Mouse (Mus musculus): Measurements from ENCODE around the gene Lmtk2. TPM values are rescaled to one million over a fixed set of nuclear protein-coding genes. Genes with fewer than 3 reads are reported as not detected.

Gene Lmtk2
- total RNA-seq, 4 experiments from 2014 or later: 133 to 154 (median 141) TPM

- DNase-seq (ENCODE audit: low spot score in 2 of 2): no peak
These were observed 5.9 kb downstream of the Lmtk2 start for GRCm38 (mm10) chr5:144106130-144106510.

DNA sequence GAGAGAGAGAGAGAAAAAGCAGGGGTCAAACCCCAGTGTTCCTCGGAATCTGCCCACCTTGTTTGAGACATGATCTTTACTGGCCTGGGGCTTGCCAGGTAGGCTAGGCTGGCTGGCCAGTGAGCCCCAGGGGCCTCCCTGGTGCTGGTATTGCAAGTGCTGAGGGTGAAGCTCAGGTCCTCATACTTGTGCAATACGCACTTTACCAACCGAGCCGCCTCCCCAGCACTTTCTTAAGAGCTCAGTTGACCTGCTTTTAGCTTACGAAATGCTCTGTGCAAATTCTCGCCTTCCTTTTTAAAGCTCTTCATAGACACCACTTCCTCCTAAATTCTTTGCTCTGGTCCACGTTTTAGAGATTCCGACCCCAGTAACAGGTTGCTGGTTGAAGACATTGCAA lies 9.0 kb downstream of the Lmtk2 start:
- DNase-seq (ENCODE audit: low spot score in 2 of 2): no peak

- DNase-seq (ENCODE audit: low spot score in 2 of 2): no peak
These were observed 12.6 kb downstream of the Lmtk2 start for GRCm38 (mm10) chr5:144112574-144113438.

DNA sequence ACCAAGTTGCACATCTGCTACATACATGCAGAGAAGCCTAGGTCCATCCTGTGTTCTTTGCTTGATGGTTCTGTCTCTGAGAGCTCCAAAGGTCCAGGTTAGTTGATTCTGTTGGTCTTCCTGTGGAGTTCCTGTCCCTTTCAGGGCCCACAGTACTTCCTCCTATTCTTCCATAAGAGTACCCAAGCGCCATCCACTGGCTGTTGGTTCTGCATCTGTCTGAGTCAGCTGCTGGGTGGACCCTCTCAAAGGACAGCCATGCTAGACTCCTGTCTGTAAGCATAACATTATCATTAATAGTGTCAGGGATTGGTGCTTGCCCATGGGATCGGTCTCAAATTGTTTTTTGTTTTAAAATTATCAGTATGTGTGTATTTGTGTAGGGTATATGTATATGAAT lies 13.8 kb downstream of the Lmtk2 start:
- no peak for DNase-seq (ENCODE audit: low spot score in 2 of 2)

GRCm38 (mm10) chr5:144114970-144115627 lies 14.9 kb downstream of the Lmtk2 start:
- DNase-seq (ENCODE audit: low spot score in 2 of 2): no peak

DNA sequence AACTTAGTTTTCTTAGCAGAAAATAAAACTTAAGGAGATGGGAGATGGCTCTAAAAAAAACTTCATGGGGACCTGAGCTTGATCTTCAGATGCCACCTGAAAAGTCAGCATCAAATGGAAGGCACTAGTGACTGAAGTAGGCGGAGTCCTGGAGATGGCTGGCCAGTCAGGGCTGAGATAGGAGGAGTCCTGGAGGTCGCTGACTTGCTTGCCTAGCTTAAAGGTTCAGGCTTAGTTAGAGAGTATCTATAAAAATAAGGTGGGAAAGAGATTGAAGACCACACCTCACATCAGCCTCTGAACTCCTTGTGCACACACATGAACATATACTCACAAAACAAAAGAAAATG lies 15.4 kb downstream of the Lmtk2 start:
- no peak for DNase-seq (ENCODE audit: low spot score in 2 of 2)

- no peak for DNase-seq (ENCODE audit: low spot score in 2 of 2)
These were observed 18.0 kb downstream of the Lmtk2 start for GRCm38 (mm10) chr5:144118271-144118670.

- no peak for DNase-seq (ENCODE audit: low spot score in 2 of 2)
These were observed 19.1 kb downstream of the Lmtk2 start for GRCm38 (mm10) chr5:144119286-144119685.

DNA sequence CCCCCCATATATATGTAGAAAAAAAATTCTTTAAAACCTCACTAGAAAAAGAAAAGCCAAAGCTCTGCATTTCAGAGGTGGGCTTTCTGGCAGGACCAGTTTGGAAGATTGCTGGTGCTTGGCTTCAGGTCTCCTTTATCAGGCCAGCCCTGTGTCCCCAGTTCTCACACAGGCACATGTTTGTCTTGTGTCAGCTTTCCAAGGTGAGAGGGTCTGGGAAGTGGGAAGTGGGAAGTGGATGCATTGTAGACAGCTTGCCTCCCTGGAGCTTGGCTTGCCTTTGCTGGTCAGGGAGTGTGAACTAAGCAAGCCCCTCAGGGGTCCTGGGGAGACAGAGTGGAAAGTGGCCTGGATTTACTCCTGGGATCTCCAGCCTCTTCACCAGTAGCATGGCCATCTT lies 21.3 kb downstream of the Lmtk2 start:
- no peak for DNase-seq (ENCODE audit: low spot score in 2 of 2)

GRCm38 (mm10) chr5:144125979-144126755 lies 25.9 kb downstream of the Lmtk2 start:
- DNase-seq (ENCODE audit: low spot score in 2 of 2): no peak

DNA sequence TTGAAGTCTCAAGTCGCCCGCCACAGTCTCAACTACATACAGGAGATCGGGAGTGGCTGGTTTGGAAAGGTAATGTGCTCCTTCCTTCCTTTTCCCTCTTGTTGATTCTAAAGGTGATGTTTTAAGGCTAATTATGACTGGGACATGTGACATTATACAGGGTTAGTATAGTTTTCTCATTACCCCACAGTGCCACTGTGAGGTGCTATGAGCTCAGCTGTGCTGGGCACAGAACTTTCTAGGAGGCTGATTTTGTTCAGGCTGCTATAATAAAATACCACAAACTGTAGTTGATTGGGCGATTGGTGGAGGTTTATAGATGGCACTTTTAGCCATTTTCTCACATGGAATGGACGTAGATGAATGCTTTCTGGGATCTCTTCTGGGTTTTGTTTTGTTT lies 43.3 kb downstream of the Lmtk2 start:
- no peak for DNase-seq (ENCODE audit: low spot score in 2 of 2)

DNA sequence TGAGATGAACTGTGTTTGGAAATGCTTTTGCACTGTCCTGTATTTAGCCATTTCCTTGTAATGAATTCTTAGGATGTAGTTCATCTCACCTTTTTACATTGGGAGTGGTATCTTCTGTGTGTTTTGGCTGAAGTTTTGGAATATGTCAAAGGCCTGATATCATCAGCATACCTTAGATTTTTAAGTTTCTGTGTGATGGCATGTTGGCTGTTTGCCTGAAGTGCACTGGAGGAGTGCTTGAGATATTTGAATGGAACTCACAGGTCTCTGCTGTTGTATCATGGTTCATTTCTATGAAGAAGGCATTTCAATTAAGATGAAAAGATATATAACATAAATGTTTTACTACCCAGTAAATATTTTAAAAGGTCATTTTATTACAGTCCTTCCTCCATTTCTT lies 46.7 kb downstream of the Lmtk2 start:
- DNase-seq (ENCODE audit: low spot score in 2 of 2): no peak

DNA sequence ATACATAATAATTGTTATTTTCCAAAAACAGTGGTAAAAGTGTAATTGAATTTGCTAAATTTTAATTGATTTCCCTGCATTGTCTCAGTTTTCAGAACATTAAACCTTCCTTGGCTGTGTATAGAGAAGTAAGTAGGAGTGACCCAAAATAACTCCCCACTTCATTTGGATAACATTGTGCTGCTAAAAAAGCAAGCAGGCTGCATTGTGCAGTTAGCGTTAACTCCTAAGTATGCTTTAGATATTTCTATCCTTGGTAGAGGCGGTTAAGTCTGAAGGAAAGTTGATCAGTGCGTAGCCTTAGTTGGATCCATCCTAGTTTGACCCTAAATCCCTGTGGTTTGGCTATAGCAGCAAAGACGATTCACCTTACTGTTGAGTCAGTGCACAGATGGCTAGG lies 49.3 kb downstream of the Lmtk2 start:
- DNase-seq (ENCODE audit: low spot score in 2 of 2): no peak

GRCm38 (mm10) chr5:144151270-144151669 lies 51.0 kb downstream of the Lmtk2 start:
- DNase-seq (ENCODE audit: low spot score in 2 of 2): no peak

GRCm38 (mm10) chr5:144154528-144154927 lies 54.3 kb downstream of the Lmtk2 start:
- peak in 1 of 2 experiments; percentile 28 for DNase-seq (ENCODE audit: low spot score in 2 of 2)

GRCm38 (mm10) chr5:144158604-144159003 lies 58.4 kb downstream of the Lmtk2 start:
- DNase-seq (ENCODE audit: low spot score in 2 of 2): peak in 1 of 2 experiments; percentile 52

GRCm38 (mm10) chr5:144159137-144159536 lies 58.9 kb downstream of the Lmtk2 start:
- peak in 1 of 2 experiments; percentile 43 for DNase-seq (ENCODE audit: low spot score in 2 of 2)

GRCm38 (mm10) chr5:144162080-144162812 lies 62.0 kb downstream of the Lmtk2 start:
- DNase-seq (ENCODE audit: low spot score in 2 of 2): no peak

- DNase-seq (ENCODE audit: low spot score in 2 of 2): no peak
These were observed 62.7 kb downstream of the Lmtk2 start for GRCm38 (mm10) chr5:144162813-144163517.

- no peak for DNase-seq (ENCODE audit: low spot score in 2 of 2)
These were observed 65.5 kb downstream of the Lmtk2 start for GRCm38 (mm10) chr5:144165756-144166155.

All from left cerebral cortex, adult 8-10 months (tissue).